Mouse (Mus musculus) brain, embryonic 14.5 days (tissue): ENCODE measurements around the gene Saa1.

Experiments used
- CTCF ChIP-seq: fragments of 200-500 bp; IDR thresholded peaks from 2 replicates; pipeline ENCODE4 v1.5.1; 2012; ENCODE audit warnings: inconsistent platforms, mild to moderate bottlenecking, moderate library complexity, borderline replicate concordance; ENCODE audit not compliant: insufficient read depth, insufficient read length; ENCODE audit errors: extremely low read depth
- POLR2A ChIP-seq: fragments of 200-500 bp; IDR thresholded peaks from 2 replicates; pipeline ENCODE4 v1.6.1; 2012; ENCODE audit warnings: mild to moderate bottlenecking, inconsistent platforms, borderline replicate concordance; ENCODE audit not compliant: poor library complexity, insufficient read depth, insufficient read length, severe bottlenecking; ENCODE audit errors: extremely low read depth

DNA sequence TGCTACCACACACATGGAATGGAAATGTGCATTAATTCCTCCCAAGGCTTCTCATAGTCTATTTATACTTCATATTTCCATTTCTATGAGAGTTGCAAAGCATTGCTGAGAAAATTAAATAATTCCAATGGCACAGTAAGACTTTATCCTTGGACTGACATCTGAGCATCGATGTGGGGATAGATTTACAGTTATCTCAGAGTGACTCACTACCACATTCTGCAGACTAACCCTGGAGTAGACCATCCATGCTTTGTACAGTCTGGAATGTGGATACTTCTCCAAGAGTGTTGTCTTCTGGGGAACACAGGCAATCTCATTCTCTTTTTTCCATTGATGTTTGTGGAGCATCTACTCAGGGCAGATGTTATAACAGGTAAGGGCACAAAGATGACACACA, 15.2 kb downstream of the Saa1 start:
- no peak for TF ChIP-seq CTCF
- no peak for TF ChIP-seq POLR2A
